Mouse (Mus musculus) layer of hippocampus, postnatal 14 days (tissue): ENCODE measurements at regions not wholly inside any gene's neighbourhood (a gene's known extent, or its start where the extent isn't known, plus 50 kb on each side); places are given as distances from the start of the nearest gene placed in this dataset.

Experiments
- DNase-seq, 2 experiments: peaks; one replicate each; pipeline ENCODE4 v3.0.0; 2021 to 2022; ENCODE audit warnings: low spot score in 2 of 2, mixed read lengths in 1 of 2

GRCm38 (mm10) chr14:106824100-106824706 lies 718.2 kb downstream of the Trim52 start:
- DNase-seq: no peak

- no peak for DNase-seq
Observed at GRCm38 (mm10) chr14:106835705-106836104, 729.7 kb downstream of the Trim52 start.

- peak; percentile 4 to 47 for DNase-seq
Observed at GRCm38 (mm10) chr14:106836179-106836578, 730.2 kb downstream of the Trim52 start.
